Mouse (Mus musculus) liver, embryonic 12.5 days (tissue): ENCODE data around the gene Pum1. TPM values are rescaled to one million over a fixed set of nuclear protein-coding genes. Genes with fewer than 3 reads are reported as not detected.
A peak's percentile ranks its signal among the peaks of the same experiment; 100 is the strongest.
"Not testable (repeated sequence)": the region's sequence is repeated elsewhere in the genome, so short reads cannot be mapped to it uniquely, and the experiment has no call there.

Source experiments
- ATAC-seq: fragments of 200-750 bp; cut with Nextera tagmentation; 2 replicates; pipeline ENCODE4 v1.8.0; 2017; ENCODE audit warnings: moderate number of reproducible peaks, mild to moderate bottlenecking, moderate library complexity
- H3K27ac ChIP-seq: fragments of 300-500 bp; sonication (generic); 2 replicates; pipeline ENCODE4 v1.5.1; 2016; ENCODE audit warnings: mild to moderate bottlenecking
- H3K27me3 ChIP-seq: fragments of 300-500 bp; sonication (generic); replicated peaks from 2 replicates; pipeline ENCODE4 v1.6.1; 2016; ENCODE audit warnings: mild to moderate bottlenecking, moderate library complexity
- H3K36me3 ChIP-seq: fragments of 300-500 bp; sonication (generic); 2 replicates; pipeline ENCODE4 v1.6.1; 2016; ENCODE audit warnings: mild to moderate bottlenecking, moderate library complexity
- H3K4me1 ChIP-seq: fragments of 300-500 bp; sonication (generic); 2 replicates; pipeline ENCODE4 v1.6.1; 2016
- H3K4me2 ChIP-seq: fragments of 300-500 bp; sonication (generic); 2 replicates; pipeline ENCODE4 v1.6.1; 2016; ENCODE audit warnings: mild to moderate bottlenecking, moderate library complexity
- H3K4me3 ChIP-seq: fragments of 300-500 bp; sonication (generic); 2 replicates; pipeline ENCODE4 v1.5.1; 2016; ENCODE audit warnings: mild to moderate bottlenecking, moderate library complexity
- H3K9ac ChIP-seq: fragments of 300-500 bp; sonication (generic); 2 replicates; pipeline ENCODE4 v1.6.1; 2016; ENCODE audit warnings: mild to moderate bottlenecking, moderate library complexity
- H3K9me3 ChIP-seq: fragments of 300-500 bp; sonication (generic); replicated peaks from 2 replicates; pipeline ENCODE4 v1.6.1; 2016; ENCODE audit warnings: mild to moderate bottlenecking, moderate library complexity
- WGBS: fragments of 180-500 bp; shearing (Covaris S2); methylation state at CpG from one replicate; pipeline ENCODE4 v1.1.7; 2016; ENCODE audit not compliant: insufficient replicate concordance; 5-methylcytosine and 5-hydroxymethylcytosine counted together
- polyA plus RNA-seq: library from polyadenylated mRNA; unstranded; fragments of >200 nt; fragmentation: Nextera tagmentation; extraction: Ambion mirVana; gene quantifications from 2 replicates; pipeline ENCODE4 v1.2.1, GENCODE M21; 2016

Gene Pum1
- polyA plus RNA-seq, 1 experiment from 2014 or later: 43.2 TPM

DNA sequence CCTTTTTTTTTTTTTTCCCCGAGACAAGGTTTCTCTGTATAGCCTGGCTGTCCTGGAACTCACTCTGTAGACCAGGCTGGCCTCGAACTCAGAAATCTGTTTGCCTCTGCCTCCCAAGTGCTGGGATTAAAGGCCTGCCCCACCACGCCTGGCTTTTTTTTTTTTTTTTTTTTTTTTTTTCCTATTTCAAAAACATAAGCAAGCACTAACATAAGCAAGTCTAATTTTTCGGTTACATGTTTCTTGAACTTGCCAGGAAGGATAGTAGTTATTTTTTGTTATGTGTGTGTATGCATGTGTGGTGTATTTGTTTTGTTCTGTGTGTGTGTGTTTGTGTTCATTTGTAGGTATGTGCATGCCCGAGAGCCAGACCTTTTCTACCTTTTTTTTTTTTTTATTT, 6.9 kb downstream of the Pum1 start:
- not testable (repeated sequence) for H3K4me2 ChIP-seq, H3K9me3 ChIP-seq, H3K27me3 ChIP-seq, ATAC-seq, H3K4me3 ChIP-seq, H3K9ac ChIP-seq, H3K27ac ChIP-seq
- H3K36me3 ChIP-seq: peaks cover 69% of the 10 kb centered on the region
- peaks cover 70% of the 10 kb centered on the region for H3K4me1 ChIP-seq
- WGBS: 80% methylated on average over 5 of the region's 5 CpGs

DNA sequence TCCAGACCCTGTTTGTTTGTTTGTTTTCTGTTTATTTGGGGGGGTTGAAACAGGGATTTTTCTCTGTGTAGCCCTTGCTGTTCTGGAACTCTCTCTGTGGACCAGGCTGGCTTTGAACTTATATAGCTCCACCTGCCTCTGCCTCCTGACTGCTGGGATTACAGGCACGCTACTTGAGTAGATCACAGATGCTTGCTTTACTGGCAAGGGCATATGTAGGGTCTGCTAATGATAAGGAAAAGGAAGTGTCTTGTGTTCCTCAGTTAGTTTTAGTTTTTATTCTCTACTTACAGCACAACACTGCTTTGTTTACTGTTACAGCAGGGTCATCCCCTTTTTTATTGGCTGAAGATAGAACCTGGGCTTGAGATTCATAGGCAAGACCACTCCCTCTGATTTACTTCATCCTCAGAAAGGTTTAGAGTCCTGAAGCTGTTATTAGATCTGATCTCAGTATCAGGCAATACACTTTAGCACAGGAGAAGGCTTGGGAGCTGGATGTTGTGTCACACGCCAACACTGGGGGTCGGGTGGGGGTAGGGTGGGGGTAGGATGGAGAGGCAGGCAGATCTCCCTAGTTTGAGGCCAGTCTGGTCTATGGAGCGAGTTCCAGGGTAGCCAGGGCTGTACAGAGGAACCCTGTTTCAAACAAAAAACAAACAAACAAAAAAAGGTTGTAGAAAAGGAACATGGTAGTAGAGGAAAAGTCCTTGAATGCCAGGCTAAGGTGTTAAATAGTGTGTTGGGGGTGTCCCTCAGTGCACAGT, 8.1 kb downstream of the Pum1 start:
- H3K27ac ChIP-seq: 0 out of 2 replicates have a peak overlapping the region, but pooled peaks have one; percentile 20
- peaks cover 82% of the 10 kb centered on the region for H3K36me3 ChIP-seq
- H3K9ac ChIP-seq: no peak overlapping the region
- H3K4me1 ChIP-seq: peaks cover 69% of the 10 kb centered on the region
- no peaks in the 10 kb centered on the region for H3K9me3 ChIP-seq
- ATAC-seq: no peak
- H3K4me3 ChIP-seq: no peak overlapping the region
- H3K27me3 ChIP-seq: no peaks in the 10 kb centered on the region
- H3K4me2 ChIP-seq: no peak overlapping the region
- WGBS: 80% methylated on average over 4 of the region's 4 CpGs

GRCm38 (mm10) chr4:130672161-130672560, 9.0 kb downstream of the Pum1 start:
- ATAC-seq: no peak
- Histone ChIP-seq H3K36me3 (peaks cover 87% of the 10 kb centered on the region), H3K9me3 (no peaks in the 10 kb centered on the region), H3K27ac (no peak overlapping the region), H3K4me2 (no peak overlapping the region), H3K9ac (no peak overlapping the region), H3K4me3 (no peak overlapping the region), H3K27me3 (no peaks in the 10 kb centered on the region), H3K4me1 (peaks cover 71% of the 10 kb centered on the region)

DNA sequence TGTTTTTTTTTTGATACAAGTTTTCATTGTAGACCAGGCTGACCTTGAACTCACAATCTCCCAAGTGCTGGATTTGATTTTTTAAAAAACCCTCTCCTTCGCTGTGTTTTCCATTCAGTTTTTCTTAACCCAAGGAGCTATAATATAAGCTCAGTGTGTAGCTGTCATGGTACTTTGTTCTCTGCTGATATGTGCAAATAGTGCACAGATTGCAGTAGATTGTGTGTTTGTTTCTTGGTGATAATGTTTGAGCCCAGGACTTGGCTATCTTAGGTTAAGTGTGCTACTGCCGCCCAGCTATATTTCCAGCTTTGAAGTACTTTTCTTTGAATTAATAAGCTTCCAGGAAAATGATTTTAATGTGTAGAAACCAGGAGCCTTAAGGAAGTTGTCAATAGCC, 13.6 kb downstream of the Pum1 start:
- WGBS: 44% methylated on average over 2 of the region's 2 CpGs
- Histone ChIP-seq H3K4me2 (no peak overlapping the region), H3K4me1 (peaks cover 49% of the 10 kb centered on the region), H3K4me3 (no peak overlapping the region), H3K9me3 (no peaks in the 10 kb centered on the region), H3K9ac (no peak overlapping the region), H3K27ac (no peak overlapping the region), H3K36me3 (peaks cover 97% of the 10 kb centered on the region), H3K27me3 (no peaks in the 10 kb centered on the region)
- ATAC-seq: no peak

GRCm38 (mm10) chr4:130678149-130678548, 15.0 kb downstream of the Pum1 start:
- no peaks in the 10 kb centered on the region for H3K27me3 ChIP-seq
- H3K9me3 ChIP-seq: no peaks in the 10 kb centered on the region
- H3K4me1 ChIP-seq: peaks cover 50% of the 10 kb centered on the region
- no peak overlapping the region for H3K9ac ChIP-seq
- H3K4me3 ChIP-seq: no peak overlapping the region
- no peak for ATAC-seq
- no peak overlapping the region for H3K4me2 ChIP-seq
- no peak overlapping the region for H3K27ac ChIP-seq
- 94% methylated on average over 3 of the region's 3 CpGs for WGBS
- peaks cover 97% of the 10 kb centered on the region for H3K36me3 ChIP-seq

DNA sequence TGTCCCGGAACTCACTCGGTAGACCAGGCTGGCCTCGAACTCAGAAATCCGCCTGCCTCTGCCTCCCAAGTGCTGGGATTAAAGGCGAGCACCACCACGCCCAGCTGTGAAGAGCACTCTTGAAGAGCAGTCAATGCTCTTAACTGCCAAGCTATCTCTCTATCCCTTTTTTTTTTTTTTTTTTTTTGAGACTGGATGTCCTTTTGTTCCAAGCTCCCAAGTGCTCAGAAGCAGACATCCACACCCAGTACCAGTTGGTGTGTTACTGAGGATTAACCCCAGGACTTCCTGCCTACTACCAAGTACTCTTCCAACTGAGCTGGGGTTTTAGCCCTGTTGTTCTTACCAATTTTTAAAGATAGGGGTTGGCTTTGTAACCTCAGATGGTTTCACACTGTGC, 17.6 kb downstream of the Pum1 start:
- no peak overlapping the region for H3K4me2 ChIP-seq
- peaks cover 91% of the 10 kb centered on the region for H3K36me3 ChIP-seq
- H3K4me3 ChIP-seq: no peak overlapping the region
- ATAC-seq: no peak
- H3K27me3 ChIP-seq: no peaks in the 10 kb centered on the region
- no peak overlapping the region for H3K9ac ChIP-seq
- no peak overlapping the region for H3K27ac ChIP-seq
- no peaks in the 10 kb centered on the region for H3K9me3 ChIP-seq
- WGBS: 90% methylated on average over 6 of the region's 6 CpGs
- peaks cover 54% of the 10 kb centered on the region for H3K4me1 ChIP-seq

- H3K27me3 ChIP-seq, H3K27ac ChIP-seq, H3K9ac ChIP-seq, H3K9me3 ChIP-seq, H3K4me3 ChIP-seq, ATAC-seq, H3K4me2 ChIP-seq: not testable (repeated sequence)
- Histone ChIP-seq H3K36me3 (peaks cover 90% of the 10 kb centered on the region), H3K4me1 (peaks cover 36% of the 10 kb centered on the region)
- WGBS: 78% methylated on average over 5 of the region's 5 CpGs
Measured at GRCm38 (mm10) chr4:130683051-130683450, 19.9 kb downstream of the Pum1 start.

- WGBS: 88% methylated on average over 3 of the region's 3 CpGs
- Histone ChIP-seq H3K27ac (no peak overlapping the region), H3K9me3 (no peaks in the 10 kb centered on the region), H3K9ac (no peak overlapping the region), H3K4me1 (peaks cover 52% of the 10 kb centered on the region), H3K36me3 (peaks cover 50% of the 10 kb centered on the region), H3K27me3 (no peaks in the 10 kb centered on the region), H3K4me2 (no peak overlapping the region), H3K4me3 (no peak overlapping the region)
- ATAC-seq: no peak
Measured at GRCm38 (mm10) chr4:130693936-130694335, 30.8 kb downstream of the Pum1 start.

DNA sequence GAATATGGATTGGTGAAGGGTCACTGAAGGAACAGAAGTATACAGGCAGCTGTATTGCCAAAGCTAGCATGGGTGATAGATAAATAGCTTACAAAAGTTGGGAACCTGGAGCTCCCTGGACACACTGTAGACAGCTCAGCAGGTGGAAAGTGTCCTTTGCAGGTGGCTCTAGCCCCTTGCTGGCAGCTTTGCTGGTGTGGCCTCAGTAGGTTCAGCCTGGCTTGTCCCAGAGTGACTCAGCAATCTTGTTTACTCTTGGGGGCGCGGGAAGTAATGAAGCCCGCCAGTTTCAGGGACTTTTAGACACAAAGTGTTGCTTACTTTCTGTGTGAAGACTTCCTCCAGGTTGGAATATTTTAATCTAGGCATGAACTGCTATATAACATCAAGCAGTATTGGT, 31.9 kb downstream of the Pum1 start:
- ATAC-seq: peak; percentile 77
- 78% methylated on average over 3 of the region's 3 CpGs for WGBS
- Histone ChIP-seq H3K4me3 (no peak overlapping the region), H3K27ac (peak overlapping the region; percentile 68), H3K4me2 (peak overlapping the region; percentile 8; the same call in 1 of the 2 replicates), H3K9ac (peak overlapping the region; percentile 27; the same call in 1 of the 2 replicates), H3K27me3 (no peaks in the 10 kb centered on the region), H3K4me1 (peaks cover 57% of the 10 kb centered on the region), H3K9me3 (no peaks in the 10 kb centered on the region), H3K36me3 (peaks cover 46% of the 10 kb centered on the region)

- Histone ChIP-seq H3K27me3 (no peaks in the 10 kb centered on the region), H3K27ac (no peak overlapping the region), H3K4me1 (peaks cover 76% of the 10 kb centered on the region), H3K36me3 (peaks cover 65% of the 10 kb centered on the region), H3K9ac (no peak overlapping the region), H3K9me3 (no peaks in the 10 kb centered on the region), H3K4me3 (no peak overlapping the region), H3K4me2 (no peak overlapping the region)
- no peak for ATAC-seq
- 91% methylated on average over 2 of the region's 2 CpGs for WGBS
Measured at GRCm38 (mm10) chr4:130701061-130701460, 37.9 kb downstream of the Pum1 start.

GRCm38 (mm10) chr4:130702835-130703535, 39.9 kb downstream of the Pum1 start:
- 71% methylated on average over 3 of the region's 3 CpGs for WGBS

DNA sequence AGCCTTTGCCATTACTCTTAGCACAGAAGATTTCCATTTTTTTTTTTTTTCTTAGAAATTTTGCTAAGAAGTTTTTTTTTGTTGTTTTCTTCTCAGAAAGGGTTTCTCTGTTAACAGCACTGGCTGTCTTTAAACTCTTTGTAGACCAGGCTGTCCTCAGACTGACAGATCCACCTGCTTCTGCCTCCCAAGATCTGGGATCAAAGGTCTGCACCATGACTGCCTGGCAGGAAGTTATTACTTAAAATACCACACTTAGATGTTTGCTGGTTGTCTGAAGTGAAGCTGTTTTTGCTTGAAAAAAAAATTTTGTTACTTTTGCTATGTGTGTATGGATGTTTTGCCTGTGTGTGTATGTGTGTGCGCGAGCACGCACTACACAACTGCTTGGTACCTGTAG, 40.5 kb downstream of the Pum1 start:
- Histone ChIP-seq H3K36me3 (peaks cover 82% of the 10 kb centered on the region), H3K4me1 (peaks cover 93% of the 10 kb centered on the region), H3K4me2 (no peak overlapping the region), H3K4me3 (no peak overlapping the region), H3K27ac (peak overlapping the region; percentile 42; the same call in 1 of the 2 replicates), H3K9ac (no peak overlapping the region; the same call in 1 of the 2 replicates), H3K27me3 (no peaks in the 10 kb centered on the region), H3K9me3 (no peaks in the 10 kb centered on the region)
- no peak for ATAC-seq
- 98% methylated on average over 3 of the region's 3 CpGs for WGBS

More at GRCm38 (mm10) chr4:130702835-130703535, 39.9 kb downstream of the Pum1 start:
- H3K36me3 ChIP-seq: peaks cover 77% of the 10 kb centered on the region
- H3K27me3 ChIP-seq: no peaks in the 10 kb centered on the region
- H3K9me3 ChIP-seq: no peaks in the 10 kb centered on the region
- H3K9ac ChIP-seq: no peak overlapping the region
- peaks cover 88% of the 10 kb centered on the region for H3K4me1 ChIP-seq
- no peak for ATAC-seq
- H3K27ac ChIP-seq: peak overlapping the region; percentile 12; the same call in 1 of the 2 replicates
- H3K4me2 ChIP-seq: no peak overlapping the region
- no peak overlapping the region for H3K4me3 ChIP-seq
